Mouse (Mus musculus): ENCODE results near the gene Asrgl1. TPM values are rescaled to one million over a fixed set of nuclear protein-coding genes. Genes with fewer than 3 reads are reported as not detected.
A peak's percentile ranks its signal among the peaks of the same experiment; 100 is the strongest.

The Asrgl1 gene
- polyA plus RNA-seq, 1 experiment from 2014 or later: 6.7 TPM

GRCm38 (mm10) chr19:9119655-9120425 lies 15.6 kb downstream of the Asrgl1 start:
- no peaks in the 10 kb centered on the region for H3K36me3 ChIP-seq (replicated peaks)
- peaks cover 5% of the 10 kb centered on the region; the same call in 1 of the 2 replicates for H3K4me1 ChIP-seq (replicated peaks)
- H3K9me3 ChIP-seq (replicated peaks): no peaks in the 10 kb centered on the region
- no peaks in the 10 kb centered on the region for H3K27me3 ChIP-seq
- H3K27ac ChIP-seq (replicated peaks): no peak overlapping the region
- ATAC-seq (ENCODE audit: insufficient read depth): no peak
- no peak overlapping the region for H3K4me3 ChIP-seq (replicated peaks)
- H3K4me2 ChIP-seq: no peak overlapping the region
- H3K9ac ChIP-seq: no peak overlapping the region
- 75% methylated on average over 3 of the region's 3 CpGs for WGBS (ENCODE audit: insufficient replicate concordance)

DNA sequence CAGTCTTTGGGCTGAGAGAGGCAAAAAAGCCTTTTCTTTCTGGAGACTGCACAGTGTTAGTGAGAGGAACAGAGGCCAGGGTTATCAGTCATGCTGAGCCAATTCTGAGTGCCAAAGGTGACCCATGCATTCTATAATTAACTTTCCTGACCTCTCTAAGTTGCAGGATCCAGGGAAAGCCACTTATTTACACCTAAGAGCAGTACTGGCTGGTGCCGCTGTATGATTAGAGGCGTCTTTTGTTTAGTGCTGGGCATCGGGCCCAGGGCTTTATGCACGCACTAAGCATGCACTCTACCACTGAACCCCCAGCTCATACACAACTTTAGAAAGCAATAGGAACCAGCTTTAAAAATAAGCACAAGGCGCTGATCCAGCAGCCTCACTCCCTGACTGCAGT lies 18.2 kb downstream of the Asrgl1 start:
- H3K9ac ChIP-seq: no peak overlapping the region
- H3K4me3 ChIP-seq (replicated peaks): no peak overlapping the region
- H3K27me3 ChIP-seq: no peaks in the 10 kb centered on the region
- no peak overlapping the region for H3K27ac ChIP-seq (replicated peaks)
- no peaks in the 10 kb centered on the region for H3K9me3 ChIP-seq (replicated peaks)
- peaks cover 5% of the 10 kb centered on the region; the same call in 1 of the 2 replicates for H3K4me1 ChIP-seq (replicated peaks)
- ATAC-seq (ENCODE audit: insufficient read depth): no peak
- H3K36me3 ChIP-seq (replicated peaks): no peaks in the 10 kb centered on the region
- WGBS (ENCODE audit: insufficient replicate concordance): 76% methylated on average over 5 of the region's 5 CpGs
- H3K4me2 ChIP-seq: no peak overlapping the region

DNA sequence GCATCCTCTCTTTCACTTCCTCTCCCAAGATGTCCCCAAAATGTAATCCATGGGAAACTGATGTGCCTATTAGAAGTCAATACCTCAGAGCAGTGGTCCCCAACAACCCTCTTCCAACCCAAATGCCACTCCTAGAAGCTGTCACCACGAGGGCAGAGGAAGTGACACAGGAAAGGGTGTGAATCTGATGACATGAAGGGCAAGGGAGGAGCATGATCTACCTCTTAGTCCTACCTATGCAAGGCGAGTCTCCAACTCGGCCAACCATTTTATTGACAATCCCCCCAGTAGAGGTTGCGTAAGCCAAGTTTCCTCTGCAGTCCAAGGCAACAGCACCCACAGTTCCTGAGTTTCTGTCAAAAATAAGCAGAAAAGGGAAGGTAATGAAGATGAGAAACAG lies 19.2 kb downstream of the Asrgl1 start:
- Histone ChIP-seq H3K4me2 (no peak overlapping the region), H3K9me3 (replicated peaks) (no peaks in the 10 kb centered on the region), H3K4me3 (replicated peaks) (no peak overlapping the region), H3K4me1 (replicated peaks) (peaks cover 5% of the 10 kb centered on the region; the same call in 1 of the 2 replicates), H3K27ac (replicated peaks) (no peak overlapping the region), H3K27me3 (no peaks in the 10 kb centered on the region), H3K36me3 (replicated peaks) (no peaks in the 10 kb centered on the region), H3K9ac (no peak overlapping the region)
- WGBS (ENCODE audit: insufficient replicate concordance): 49% methylated on average over 4 of the region's 4 CpGs
- no peak for ATAC-seq (ENCODE audit: insufficient read depth)

- Histone ChIP-seq H3K27me3 (no peaks in the 10 kb centered on the region), H3K9ac (no peak overlapping the region), H3K4me3 (replicated peaks) (no peak overlapping the region), H3K27ac (replicated peaks) (no peak overlapping the region), H3K4me1 (replicated peaks) (peaks cover 11% of the 10 kb centered on the region; the same call in 1 of the 2 replicates), H3K9me3 (replicated peaks) (no peaks in the 10 kb centered on the region), H3K36me3 (replicated peaks) (no peaks in the 10 kb centered on the region), H3K4me2 (no peak overlapping the region)
- no peak for ATAC-seq (ENCODE audit: insufficient read depth)
- 58% methylated on average over 8 of the region's 8 CpGs for WGBS (ENCODE audit: insufficient replicate concordance)
These were observed 23.4 kb downstream of the Asrgl1 start for GRCm38 (mm10) chr19:9112043-9112442.

DNA sequence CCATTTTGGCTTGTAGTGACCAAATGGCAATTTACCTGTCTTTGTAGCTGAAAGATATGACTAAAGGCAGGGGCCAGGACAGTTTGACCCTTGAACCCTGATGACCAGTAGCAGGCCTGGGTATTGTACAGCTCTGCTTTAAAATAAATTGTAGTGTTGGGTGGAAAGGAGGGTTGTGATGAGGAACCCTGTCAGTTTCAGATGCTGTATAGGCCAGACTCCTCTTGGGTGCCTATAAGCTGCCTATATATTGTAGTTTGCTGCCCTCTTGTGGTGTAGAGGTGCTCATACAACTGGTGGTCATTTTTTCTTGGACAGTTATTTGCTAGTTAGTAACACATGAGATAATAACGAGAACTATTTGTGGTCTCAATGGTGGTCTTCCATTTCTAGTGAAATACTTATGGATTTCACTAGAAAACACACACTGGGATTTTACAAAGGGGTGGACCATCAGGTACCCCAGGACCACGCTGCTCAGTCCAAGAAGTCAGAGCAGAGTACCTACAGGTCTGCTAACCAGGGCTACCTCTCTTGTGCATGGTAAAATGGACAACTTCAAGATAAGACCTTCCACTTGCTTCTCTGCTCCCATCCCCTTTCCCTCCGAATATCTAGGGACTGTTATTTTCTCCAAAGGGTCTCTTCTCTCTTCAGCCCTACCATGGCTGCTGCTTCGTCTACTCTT lies 25.1 kb downstream of the Asrgl1 start:
- H3K4me2 ChIP-seq: no peak overlapping the region
- H3K9me3 ChIP-seq (replicated peaks): no peaks in the 10 kb centered on the region
- H3K36me3 ChIP-seq (replicated peaks): no peaks in the 10 kb centered on the region
- H3K4me3 ChIP-seq (replicated peaks): no peak overlapping the region
- H3K27ac ChIP-seq (replicated peaks): no peak overlapping the region
- 0 out of 2 replicates have a peak, but pooled peaks cover 13% of the 10 kb centered on the region for H3K4me1 ChIP-seq (replicated peaks)
- no peak overlapping the region for H3K9ac ChIP-seq
- ATAC-seq (ENCODE audit: insufficient read depth): no peak
- 43% methylated on average over 4 of the region's 4 CpGs for WGBS (ENCODE audit: insufficient replicate concordance)
- no peaks in the 10 kb centered on the region for H3K27me3 ChIP-seq

GRCm38 (mm10) chr19:9108536-9108935 lies 26.9 kb downstream of the Asrgl1 start:
- no peaks in the 10 kb centered on the region for H3K27me3 ChIP-seq
- H3K9ac ChIP-seq: no peak overlapping the region
- ATAC-seq (ENCODE audit: insufficient read depth): no peak
- H3K4me2 ChIP-seq: no peak overlapping the region
- H3K9me3 ChIP-seq (replicated peaks): no peaks in the 10 kb centered on the region
- 80% methylated on average over 1 of the region's 1 CpGs for WGBS (ENCODE audit: insufficient replicate concordance)
- H3K4me3 ChIP-seq (replicated peaks): no peak overlapping the region
- 0 out of 2 replicates have a peak, but pooled peaks cover 13% of the 10 kb centered on the region for H3K4me1 ChIP-seq (replicated peaks)
- no peaks in the 10 kb centered on the region for H3K36me3 ChIP-seq (replicated peaks)
- no peak overlapping the region for H3K27ac ChIP-seq (replicated peaks)

- ATAC-seq (ENCODE audit: insufficient read depth): peak; percentile 53
These were observed 28.1 kb downstream of the Asrgl1 start for GRCm38 (mm10) chr19:9107379-9107755.

DNA sequence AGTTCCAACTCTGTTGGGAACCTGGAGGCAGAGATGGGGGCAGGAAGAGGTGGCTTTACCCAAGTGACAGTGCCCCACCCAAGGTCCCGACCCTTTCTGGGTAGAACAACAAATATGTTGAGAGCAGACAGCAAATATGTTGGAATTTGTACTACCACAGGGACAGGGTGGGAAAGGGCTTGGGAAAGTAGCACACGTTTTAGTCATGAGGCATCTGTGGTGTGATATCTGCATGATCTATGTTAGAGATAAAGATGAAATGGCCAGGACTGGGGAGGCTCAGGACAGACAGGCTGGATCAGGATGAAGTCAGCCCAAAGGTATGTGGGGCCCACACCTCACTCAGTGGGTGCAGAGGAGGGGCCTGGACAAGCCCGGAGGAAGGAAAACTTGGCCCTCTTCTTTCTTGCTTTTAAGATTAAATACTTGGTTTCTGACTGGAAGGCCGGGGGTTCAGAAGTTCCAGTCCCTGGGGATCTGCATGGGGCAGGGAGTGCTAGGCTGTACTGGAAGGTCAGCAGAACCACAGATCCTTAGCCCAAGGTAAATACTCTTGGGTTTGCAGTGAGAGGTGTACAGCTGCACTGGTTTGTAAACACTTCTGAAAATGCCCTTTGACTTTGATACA lies 28.6 kb downstream of the Asrgl1 start:
- no peaks in the 10 kb centered on the region for H3K36me3 ChIP-seq (replicated peaks)
- H3K4me1 ChIP-seq (replicated peaks): 0 out of 2 replicates have a peak, but pooled peaks cover 13% of the 10 kb centered on the region
- no peaks in the 10 kb centered on the region for H3K9me3 ChIP-seq (replicated peaks)
- H3K4me2 ChIP-seq: no peak overlapping the region
- no peak overlapping the region for H3K4me3 ChIP-seq (replicated peaks)
- H3K27me3 ChIP-seq: no peaks in the 10 kb centered on the region; the same call in 1 of the 2 replicates
- no peak overlapping the region for H3K9ac ChIP-seq
- no peak overlapping the region for H3K27ac ChIP-seq (replicated peaks)
- peak; percentile 66; the same call in 1 of the 2 replicates for ATAC-seq (ENCODE audit: insufficient read depth)
- WGBS (ENCODE audit: insufficient replicate concordance): 31% methylated on average over 4 of the region's 4 CpGs

More at GRCm38 (mm10) chr19:9107379-9107755, 28.1 kb downstream of the Asrgl1 start:
- WGBS (ENCODE audit: insufficient replicate concordance): 41% methylated on average over 1 of the region's 1 CpGs
- Histone ChIP-seq H3K4me3 (replicated peaks) (no peak overlapping the region), H3K4me2 (no peak overlapping the region), H3K4me1 (replicated peaks) (0 out of 2 replicates have a peak, but pooled peaks cover 13% of the 10 kb centered on the region), H3K27ac (replicated peaks) (no peak overlapping the region), H3K27me3 (no peaks in the 10 kb centered on the region; the same call in 1 of the 2 replicates), H3K9ac (no peak overlapping the region), H3K36me3 (replicated peaks) (no peaks in the 10 kb centered on the region), H3K9me3 (replicated peaks) (no peaks in the 10 kb centered on the region)

DNA sequence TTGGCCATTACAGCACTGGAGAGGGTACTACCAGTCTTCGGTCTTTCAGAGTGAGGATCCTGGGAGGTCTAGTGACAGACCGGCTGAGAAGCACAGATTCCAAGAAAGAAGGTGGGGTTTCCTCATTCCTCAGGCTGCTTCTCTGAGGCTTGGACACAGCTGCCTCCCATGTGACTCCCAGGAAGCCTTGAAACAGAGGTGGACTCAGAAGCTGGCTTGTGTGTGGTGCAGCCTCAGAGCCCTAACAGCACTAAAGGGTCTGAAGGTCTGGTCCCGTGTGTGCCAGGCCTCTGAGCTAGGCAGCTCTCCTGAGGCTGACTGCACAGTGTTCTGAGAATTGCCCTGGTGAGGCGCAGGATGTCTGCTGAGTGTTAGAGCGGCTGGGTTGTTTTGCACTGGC lies 29.3 kb downstream of the Asrgl1 start:
- Histone ChIP-seq H3K4me1 (replicated peaks) (0 out of 2 replicates have a peak, but pooled peaks cover 13% of the 10 kb centered on the region), H3K27me3 (no peaks in the 10 kb centered on the region; the same call in 1 of the 2 replicates), H3K4me3 (replicated peaks) (no peak overlapping the region), H3K27ac (replicated peaks) (no peak overlapping the region), H3K9me3 (replicated peaks) (no peaks in the 10 kb centered on the region), H3K4me2 (no peak overlapping the region), H3K36me3 (replicated peaks) (no peaks in the 10 kb centered on the region), H3K9ac (no peak overlapping the region)
- no peak for ATAC-seq (ENCODE audit: insufficient read depth)
- 60% methylated on average over 5 of the region's 5 CpGs for WGBS (ENCODE audit: insufficient replicate concordance)

DNA sequence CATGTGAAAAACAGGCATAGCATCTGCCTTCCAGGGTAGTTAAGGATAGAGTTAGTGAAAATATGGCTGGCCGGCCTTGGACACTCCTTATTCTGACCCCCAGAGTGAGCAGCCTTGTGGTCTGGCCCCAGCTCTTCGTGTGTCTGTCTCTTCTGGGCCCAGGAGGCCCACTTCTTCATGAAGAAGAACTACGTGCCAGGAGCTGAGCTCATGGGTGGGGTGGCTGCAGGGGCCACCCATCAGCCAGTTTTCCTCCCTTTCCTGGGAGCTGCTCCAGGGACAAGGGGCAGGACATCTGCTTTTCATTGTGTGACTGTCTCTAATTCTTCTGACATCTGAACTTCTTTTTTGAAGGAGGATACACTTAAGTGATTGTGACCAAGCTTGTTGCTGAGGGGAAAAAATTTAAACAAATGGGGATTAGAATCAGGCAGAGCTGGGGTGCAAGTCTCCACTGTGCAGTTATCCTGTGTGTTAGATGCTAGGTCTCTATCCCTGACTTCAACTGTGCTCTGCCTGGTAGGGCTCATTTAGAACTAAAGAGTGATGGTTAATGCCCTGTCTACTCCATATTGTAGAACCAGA lies 30.2 kb downstream of the Asrgl1 start:
- ATAC-seq (ENCODE audit: insufficient read depth): no peak

More for the DNA sequence above, 30.2 kb downstream of the Asrgl1 start:
- Histone ChIP-seq H3K27me3 (no peaks in the 10 kb centered on the region; the same call in 1 of the 2 replicates), H3K9ac (no peak overlapping the region), H3K4me2 (no peak overlapping the region), H3K36me3 (replicated peaks) (no peaks in the 10 kb centered on the region), H3K4me3 (replicated peaks) (no peak overlapping the region), H3K27ac (replicated peaks) (no peak overlapping the region), H3K9me3 (replicated peaks) (no peaks in the 10 kb centered on the region), H3K4me1 (replicated peaks) (0 out of 2 replicates have a peak, but pooled peaks cover 13% of the 10 kb centered on the region)
- 45% methylated on average over 3 of the region's 3 CpGs for WGBS (ENCODE audit: insufficient replicate concordance)

Measured in liver, embryonic 15.5 days (tissue).